Mouse (Mus musculus) megakaryocyte progenitor cell, adult 5-6 weeks (primary cell): ENCODE measurements around the gene C2cd4d. TPM values are rescaled to one million over a fixed set of nuclear protein-coding genes. Genes with fewer than 3 reads are reported as not detected.

Experiments
- ATAC-seq: replicated peaks from 2 replicates; pipeline ENCODE4 v1.8.0; 2016; ENCODE audit warnings: mild to moderate bottlenecking, moderate TSS enrichment, inconsistent platforms; ENCODE audit not compliant: poor library complexity
- total RNA-seq, 2 experiments: library from RNA; stranded (forward) in 1 of 2; stranded (reverse) in 1 of 2; fragments of 157-497, 149-512 nt in 1 of 2; fragments of 200-1000 nt in 1 of 2; gene quantifications; 2 replicates each; pipeline versions ENCODE4 v1.2.3 to v1.2.4; 2015 to 2017

C2cd4d gene
- total RNA-seq (2015) (not detected in 2 replicates), total RNA-seq (2017) (not detected in 2 replicates)

GRCm38 (mm10) chr3:94362138-94362537, at the start of gene C2cd4d:
C2cd4d (plus strand) TSS chr3:94362438.
- ATAC-seq, result no peak

GRCm38 (mm10) chr3:94328681-94329080, 33.6 kb upstream of the C2cd4d start:
- no peak for ATAC-seq

- ATAC-seq, result peak; percentile 68
These were observed 27.8 kb upstream of the C2cd4d start for GRCm38 (mm10) chr3:94334442-94334841.

GRCm38 (mm10) chr3:94338522-94338921, 23.7 kb upstream of the C2cd4d start:
- ATAC-seq, result no peak

- ATAC-seq, result no peak
These were observed 20.2 kb upstream of the C2cd4d start, which contains the start of gene Them5 for GRCm38 (mm10) chr3:94341959-94342422. Them5 (plus strand) TSS chr3:94342099.

- ATAC-seq, result no peak
These were observed 19.7 kb upstream of the C2cd4d start for GRCm38 (mm10) chr3:94342552-94342951.

GRCm38 (mm10) chr3:94344182-94344581, 18.1 kb upstream of the C2cd4d start:
- ATAC-seq, result no peak

- ATAC-seq, result no peak
These were observed 17.3 kb upstream of the C2cd4d start for GRCm38 (mm10) chr3:94344897-94345296.

- no peak for ATAC-seq
These were observed 14.1 kb upstream of the C2cd4d start for GRCm38 (mm10) chr3:94348146-94348545.

- ATAC-seq, result no peak
These were observed 1.4 kb upstream of the C2cd4d start for GRCm38 (mm10) chr3:94360812-94361211.

- 0 out of 2 replicates have a peak, but pooled peaks have one; percentile 11 for ATAC-seq
These were observed 1.3 kb downstream of the C2cd4d start for GRCm38 (mm10) chr3:94363291-94364153.

GRCm38 (mm10) chr3:94364154-94364526, 1.9 kb downstream of the C2cd4d start:
- no peak for ATAC-seq

- ATAC-seq, result peak; percentile 96
These were observed 4.5 kb downstream of the C2cd4d start for GRCm38 (mm10) chr3:94366761-94367160.

- no peak for ATAC-seq
These were observed 5.3 kb downstream of the C2cd4d start for GRCm38 (mm10) chr3:94367511-94367910.

GRCm38 (mm10) chr3:94368631-94369030, 6.4 kb downstream of the C2cd4d start:
- ATAC-seq, result no peak

- ATAC-seq, result peak; percentile 33
These were observed 7.5 kb downstream of the C2cd4d start for GRCm38 (mm10) chr3:94369709-94370108.

- no peak for ATAC-seq
These were observed 9.4 kb downstream of the C2cd4d start for GRCm38 (mm10) chr3:94371637-94372036.

- no peak for ATAC-seq
These were observed 9.8 kb downstream of the C2cd4d start for GRCm38 (mm10) chr3:94372038-94372437.

GRCm38 (mm10) chr3:94372641-94373040, 10.4 kb downstream of the C2cd4d start, which contains the start of gene Rorc:
Rorc (plus strand) TSS chr3:94372794.
- ATAC-seq, result no peak

- no peak for ATAC-seq
These were observed 10.9 kb downstream of the C2cd4d start for GRCm38 (mm10) chr3:94373090-94373489.

GRCm38 (mm10) chr3:94373597-94374011, 11.4 kb downstream of the C2cd4d start:
- ATAC-seq, result no peak

- ATAC-seq, result no peak
These were observed 12.4 kb downstream of the C2cd4d start for GRCm38 (mm10) chr3:94374636-94375035.
